Mouse (Mus musculus): ENCODE data around the gene Adcy2. TPM values are rescaled to one million over a fixed set of nuclear protein-coding genes. Genes with fewer than 3 reads are reported as not detected.

The Adcy2 gene
- polyA plus RNA-seq, 1 experiment from 2014 or later: 4.2 TPM

DNA sequence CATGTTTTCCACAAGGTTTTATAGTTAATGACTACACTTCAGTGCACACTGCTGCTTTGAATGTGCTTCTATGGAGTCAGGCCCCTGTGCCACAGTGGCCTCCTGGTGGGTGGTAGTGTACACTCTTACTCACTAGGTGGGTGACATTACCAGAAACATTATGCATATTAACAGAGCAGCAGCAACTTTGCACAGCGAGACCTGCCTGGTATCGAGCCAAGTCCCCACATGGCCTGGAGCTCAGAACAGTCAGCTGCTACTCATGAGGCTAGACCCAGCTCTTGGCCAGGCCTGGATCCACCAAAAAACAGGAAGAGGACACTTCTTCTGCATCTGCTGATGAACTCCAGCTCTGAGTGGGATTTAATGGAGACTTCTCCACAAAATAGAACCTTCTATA is 13.6 kb downstream of the Adcy2 start:
- no peak for ATAC-seq
- H3K9me3 ChIP-seq (ENCODE audit: control insufficient read depth, low read length): no peaks in the 10 kb centered on the region

DNA sequence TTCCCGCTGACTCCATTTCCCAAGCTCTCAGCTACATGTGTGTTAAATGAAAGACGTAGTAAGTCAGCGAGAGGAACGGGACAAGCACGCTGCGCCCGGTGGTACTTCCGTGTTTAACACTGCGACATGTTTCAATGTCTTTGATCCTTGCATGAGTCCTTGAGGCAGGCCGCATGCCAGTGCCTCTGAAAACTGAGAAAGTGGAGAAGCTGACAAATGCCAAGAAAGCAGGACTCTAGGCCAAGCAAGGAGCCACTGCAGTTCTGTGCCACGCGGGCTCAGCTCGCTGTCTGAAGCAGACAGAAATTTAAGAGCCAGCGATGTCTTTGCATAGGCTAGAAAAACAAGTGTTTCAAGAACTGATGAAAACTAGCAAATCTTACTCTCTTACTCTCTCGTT is 15.3 kb downstream of the Adcy2 start:
- WGBS: 86% methylated on average over 15 of the region's 15 CpGs
- Histone ChIP-seq H3K27ac (ENCODE audit: low read length) (no peak overlapping the region), H3K4me3 (replicated peaks; ENCODE audit: low read length) (no peak overlapping the region), H3K36me3 (ENCODE audit: control insufficient read depth, insufficient read depth) (no peaks in the 10 kb centered on the region), H3K9ac (replicated peaks; ENCODE audit: low read depth, low read length) (no peak overlapping the region), H3K4me2 (ENCODE audit: low read length) (no peak overlapping the region), H3K9me3 (ENCODE audit: control insufficient read depth, low read length) (no peaks in the 10 kb centered on the region), H3K27me3 (replicated peaks; ENCODE audit: control insufficient read depth, insufficient read depth, low read length) (no peaks in the 10 kb centered on the region), H3K4me1 (replicated peaks; ENCODE audit: control insufficient read depth, insufficient read depth, low read length) (no peaks in the 10 kb centered on the region)
- ATAC-seq: no peak

More for the DNA sequence above, 13.6 kb downstream of the Adcy2 start:
- 58% methylated on average over 2 of the region's 2 CpGs for WGBS
- Histone ChIP-seq H3K27ac (ENCODE audit: low read length) (no peak overlapping the region), H3K4me3 (replicated peaks; ENCODE audit: low read length) (no peak overlapping the region), H3K4me2 (ENCODE audit: low read length) (no peak overlapping the region), H3K4me1 (replicated peaks; ENCODE audit: control insufficient read depth, insufficient read depth, low read length) (no peaks in the 10 kb centered on the region), H3K9ac (replicated peaks; ENCODE audit: low read depth, low read length) (no peak overlapping the region), H3K36me3 (ENCODE audit: control insufficient read depth, insufficient read depth) (no peaks in the 10 kb centered on the region), H3K27me3 (replicated peaks; ENCODE audit: control insufficient read depth, insufficient read depth, low read length) (no peaks in the 10 kb centered on the region)

DNA sequence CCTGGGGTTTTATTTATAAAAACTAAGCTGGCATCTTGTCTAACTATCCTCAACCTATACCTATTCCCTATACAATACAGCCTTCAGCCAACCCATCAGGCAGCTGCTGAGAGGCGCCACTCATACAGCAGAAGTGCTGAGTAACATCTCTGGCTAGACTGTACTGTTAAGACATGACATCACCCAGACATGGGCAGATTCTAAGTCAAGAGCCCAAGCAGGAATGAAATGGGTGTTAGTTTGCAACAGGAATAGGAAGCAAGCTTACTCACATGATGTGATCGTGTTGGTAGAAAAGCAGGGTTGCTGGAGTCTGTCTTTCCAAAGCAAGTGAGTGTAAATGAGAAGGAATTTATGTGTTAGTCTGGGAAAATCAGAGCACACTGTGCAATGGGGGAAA is 18.3 kb downstream of the Adcy2 start:
- no peaks in the 10 kb centered on the region for H3K9me3 ChIP-seq (ENCODE audit: control insufficient read depth, low read length)
- WGBS: 86% methylated on average over 2 of the region's 2 CpGs
- H3K4me3 ChIP-seq (replicated peaks; ENCODE audit: low read length): no peak overlapping the region

DNA sequence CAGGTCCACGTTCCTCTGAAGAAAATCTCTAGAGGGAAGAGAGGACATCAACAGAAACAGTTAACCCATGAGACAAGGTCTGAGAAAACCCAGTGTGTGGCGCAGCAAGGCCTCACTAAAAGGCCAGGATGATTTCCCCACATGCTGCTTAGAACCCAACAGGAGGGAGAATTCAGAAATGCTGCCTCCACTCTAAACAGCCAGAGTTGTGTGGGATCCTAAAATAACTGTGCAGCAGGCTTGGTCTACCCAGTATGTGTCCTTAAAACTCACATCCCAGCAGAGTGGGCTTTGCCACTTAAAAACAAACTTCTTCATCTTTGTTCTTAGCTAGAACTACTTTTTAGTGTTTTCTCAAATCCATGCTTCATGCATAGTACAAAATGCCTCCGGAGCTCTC is 26.2 kb downstream of the Adcy2 start:
- no peak for ATAC-seq

More for the DNA sequence above, 18.3 kb downstream of the Adcy2 start:
- H3K27ac ChIP-seq (ENCODE audit: low read length): no peak overlapping the region
- H3K4me2 ChIP-seq (ENCODE audit: low read length): no peak overlapping the region
- no peak overlapping the region for H3K9ac ChIP-seq (replicated peaks; ENCODE audit: low read depth, low read length)
- no peaks in the 10 kb centered on the region for H3K27me3 ChIP-seq (replicated peaks; ENCODE audit: control insufficient read depth, insufficient read depth, low read length)
- no peaks in the 10 kb centered on the region for H3K36me3 ChIP-seq (ENCODE audit: control insufficient read depth, insufficient read depth)
- ATAC-seq: no peak
- H3K4me1 ChIP-seq (replicated peaks; ENCODE audit: control insufficient read depth, insufficient read depth, low read length): no peaks in the 10 kb centered on the region

DNA sequence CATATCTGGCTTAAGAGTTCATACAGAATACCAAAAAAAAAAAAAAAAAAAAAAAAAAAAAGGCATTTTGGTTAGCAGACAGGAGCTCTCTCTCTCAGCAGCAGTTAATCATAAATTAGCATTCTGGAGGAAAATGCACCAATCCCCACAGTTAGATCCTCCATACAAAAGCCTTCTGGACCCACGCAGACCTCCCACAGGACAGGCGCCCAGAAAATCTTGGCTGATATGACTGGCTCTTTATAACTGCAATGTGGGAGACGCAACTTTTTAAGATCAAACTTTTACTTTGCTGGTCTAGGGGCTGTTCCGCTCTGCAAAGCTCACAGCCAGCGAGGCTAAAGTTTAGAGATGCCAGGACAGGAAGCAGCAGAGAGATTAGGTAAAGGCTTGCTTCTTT is 37.8 kb downstream of the Adcy2 start:
- no peaks in the 10 kb centered on the region for H3K36me3 ChIP-seq (ENCODE audit: control insufficient read depth, insufficient read depth)
- no peaks in the 10 kb centered on the region for H3K9me3 ChIP-seq (ENCODE audit: control insufficient read depth, low read length)
- no peak overlapping the region for H3K27ac ChIP-seq (ENCODE audit: low read length)
- 70% methylated on average over 5 of the region's 5 CpGs for WGBS
- no peaks in the 10 kb centered on the region for H3K27me3 ChIP-seq (replicated peaks; ENCODE audit: control insufficient read depth, insufficient read depth, low read length)
- H3K4me3 ChIP-seq (replicated peaks; ENCODE audit: low read length): no peak overlapping the region
- no peak overlapping the region for H3K4me2 ChIP-seq (ENCODE audit: low read length)
- H3K4me1 ChIP-seq (replicated peaks; ENCODE audit: control insufficient read depth, insufficient read depth, low read length): no peaks in the 10 kb centered on the region
- no peak overlapping the region for H3K9ac ChIP-seq (replicated peaks; ENCODE audit: low read depth, low read length)
- no peak for ATAC-seq

More for the DNA sequence above, 26.2 kb downstream of the Adcy2 start:
- H3K4me3 ChIP-seq (replicated peaks; ENCODE audit: low read length): no peak overlapping the region
- H3K9me3 ChIP-seq (ENCODE audit: control insufficient read depth, low read length): no peaks in the 10 kb centered on the region
- H3K27me3 ChIP-seq (replicated peaks; ENCODE audit: control insufficient read depth, insufficient read depth, low read length): no peaks in the 10 kb centered on the region
- no peak overlapping the region for H3K4me2 ChIP-seq (ENCODE audit: low read length)
- H3K4me1 ChIP-seq (replicated peaks; ENCODE audit: control insufficient read depth, insufficient read depth, low read length): no peaks in the 10 kb centered on the region
- no peak overlapping the region for H3K27ac ChIP-seq (ENCODE audit: low read length)
- 45% methylated on average over 3 of the region's 3 CpGs for WGBS
- H3K36me3 ChIP-seq (ENCODE audit: control insufficient read depth, insufficient read depth): no peaks in the 10 kb centered on the region
- no peak overlapping the region for H3K9ac ChIP-seq (replicated peaks; ENCODE audit: low read depth, low read length)

DNA sequence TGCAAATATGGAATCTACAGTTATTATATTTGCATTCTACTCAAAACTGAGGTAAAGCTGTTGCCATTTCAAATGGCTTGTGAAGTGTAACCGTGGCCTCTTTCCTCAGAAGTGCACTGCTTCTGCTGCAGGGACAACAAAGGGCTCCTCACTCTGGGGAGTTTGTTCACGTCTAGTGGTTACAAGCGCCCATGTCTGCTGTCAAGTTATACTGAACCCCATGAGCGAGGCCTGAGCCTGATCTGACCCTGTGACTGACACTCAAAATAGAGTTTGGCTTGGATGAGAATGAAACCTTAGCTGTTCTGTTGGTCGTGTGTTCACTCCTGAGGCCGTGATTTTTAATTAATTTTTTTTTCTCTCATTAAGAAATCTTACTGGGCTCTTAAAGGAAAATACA is 38.8 kb downstream of the Adcy2 start:
- no peak for ATAC-seq
- Histone ChIP-seq H3K9me3 (ENCODE audit: control insufficient read depth, low read length) (no peaks in the 10 kb centered on the region), H3K4me3 (replicated peaks; ENCODE audit: low read length) (no peak overlapping the region), H3K4me2 (ENCODE audit: low read length) (no peak overlapping the region), H3K9ac (replicated peaks; ENCODE audit: low read depth, low read length) (no peak overlapping the region), H3K27me3 (replicated peaks; ENCODE audit: control insufficient read depth, insufficient read depth, low read length) (no peaks in the 10 kb centered on the region), H3K4me1 (replicated peaks; ENCODE audit: control insufficient read depth, insufficient read depth, low read length) (no peaks in the 10 kb centered on the region), H3K27ac (ENCODE audit: low read length) (no peak overlapping the region), H3K36me3 (ENCODE audit: control insufficient read depth, insufficient read depth) (no peaks in the 10 kb centered on the region)
- 67% methylated on average over 6 of the region's 6 CpGs for WGBS

DNA sequence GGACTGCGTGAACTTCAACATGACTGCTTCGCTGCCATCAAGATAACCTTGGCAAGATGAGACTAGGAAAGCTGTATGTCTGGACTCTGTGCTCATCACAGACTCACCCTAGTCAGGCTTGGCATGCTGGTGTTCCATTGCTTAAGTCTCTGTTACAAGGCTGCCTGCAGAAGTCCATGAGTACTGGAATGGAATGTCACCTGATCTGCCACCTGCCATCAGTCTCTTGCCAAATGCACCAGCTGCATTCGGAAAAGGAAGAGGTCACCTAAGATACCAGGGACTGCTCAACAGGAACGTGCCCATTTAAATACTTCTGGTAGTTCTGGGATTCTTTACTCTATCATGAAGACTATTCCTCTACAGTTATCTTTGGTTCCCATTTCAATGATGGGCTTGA is 39.9 kb downstream of the Adcy2 start:
- Histone ChIP-seq H3K4me1 (replicated peaks; ENCODE audit: control insufficient read depth, insufficient read depth, low read length) (no peaks in the 10 kb centered on the region), H3K4me2 (ENCODE audit: low read length) (no peak overlapping the region), H3K27me3 (replicated peaks; ENCODE audit: control insufficient read depth, insufficient read depth, low read length) (no peaks in the 10 kb centered on the region), H3K9me3 (ENCODE audit: control insufficient read depth, low read length) (no peaks in the 10 kb centered on the region), H3K4me3 (replicated peaks; ENCODE audit: low read length) (no peak overlapping the region), H3K36me3 (ENCODE audit: control insufficient read depth, insufficient read depth) (no peaks in the 10 kb centered on the region), H3K27ac (ENCODE audit: low read length) (no peak overlapping the region), H3K9ac (replicated peaks; ENCODE audit: low read depth, low read length) (no peak overlapping the region)
- ATAC-seq: no peak
- WGBS: 92% methylated on average over 4 of the region's 4 CpGs

DNA sequence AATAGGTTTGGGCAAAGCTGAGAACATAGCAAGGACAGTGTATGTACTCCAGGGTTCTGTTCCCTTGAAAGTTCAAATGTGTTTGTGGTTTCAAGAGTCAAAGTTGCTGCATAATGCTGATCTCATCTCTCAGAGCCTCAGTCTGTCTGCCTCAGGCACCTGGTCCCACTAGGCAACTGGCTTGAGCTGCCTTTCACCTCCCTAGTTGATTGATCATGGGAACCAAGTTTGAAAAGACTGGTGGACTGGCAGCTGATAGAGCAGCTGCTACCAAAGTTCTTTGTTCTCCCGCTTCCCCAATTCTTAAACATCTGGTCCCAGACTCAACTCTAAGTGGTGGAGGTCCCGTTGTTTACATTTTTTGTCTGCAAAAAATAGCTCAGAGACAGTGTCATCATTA is 56.6 kb downstream of the Adcy2 start:
- Histone ChIP-seq H3K4me3 (replicated peaks; ENCODE audit: low read length) (no peak overlapping the region), H3K27me3 (replicated peaks; ENCODE audit: control insufficient read depth, insufficient read depth, low read length) (no peaks in the 10 kb centered on the region), H3K4me2 (ENCODE audit: low read length) (no peak overlapping the region), H3K27ac (ENCODE audit: low read length) (no peak overlapping the region), H3K4me1 (replicated peaks; ENCODE audit: control insufficient read depth, insufficient read depth, low read length) (no peaks in the 10 kb centered on the region), H3K9ac (replicated peaks; ENCODE audit: low read depth, low read length) (no peak overlapping the region), H3K9me3 (ENCODE audit: control insufficient read depth, low read length) (no peaks in the 10 kb centered on the region), H3K36me3 (ENCODE audit: control insufficient read depth, insufficient read depth) (no peaks in the 10 kb centered on the region)
- WGBS: 69% methylated on average over 2 of the region's 2 CpGs
- no peak for ATAC-seq

DNA sequence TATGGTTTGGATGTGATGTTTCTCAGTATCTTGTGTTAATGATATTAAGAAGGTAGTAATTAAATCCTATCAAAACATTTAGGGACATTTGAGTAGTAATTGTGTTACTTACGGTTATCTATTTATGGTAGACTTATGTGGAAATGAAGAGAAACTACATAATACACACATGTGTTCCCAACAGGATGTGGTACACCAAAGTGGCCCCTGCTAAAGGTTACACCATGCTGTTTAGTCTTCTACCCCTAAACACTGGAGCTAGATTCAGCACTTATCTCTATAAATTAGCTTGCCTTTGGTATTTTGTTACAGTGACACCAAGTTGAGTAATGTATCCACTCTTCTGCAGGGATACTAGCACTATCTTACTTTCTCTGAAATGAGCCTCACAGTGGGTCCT is 57.9 kb downstream of the Adcy2 start:
- H3K27me3 ChIP-seq (replicated peaks; ENCODE audit: control insufficient read depth, insufficient read depth, low read length): no peaks in the 10 kb centered on the region
- ATAC-seq: no peak
- WGBS: 91% methylated on average over 1 of the region's 1 CpGs

DNA sequence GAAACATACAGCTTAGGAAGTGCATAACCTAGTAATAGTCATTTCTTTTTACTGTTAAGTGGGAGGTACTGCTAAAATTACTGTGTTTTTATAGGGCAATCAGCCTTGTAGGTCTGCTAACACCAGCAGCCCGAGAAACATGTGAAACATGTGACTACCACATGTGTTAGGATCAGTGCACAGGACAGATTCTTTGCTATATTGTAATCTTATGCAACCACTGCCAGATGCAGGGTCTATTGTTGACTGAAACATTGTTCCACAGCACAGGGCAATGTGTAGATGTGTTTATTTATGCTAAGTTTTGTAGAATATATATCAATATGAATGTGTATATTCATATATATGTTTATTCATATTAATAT is 67.1 kb downstream of the Adcy2 start:
- no peak for ATAC-seq
- no peak overlapping the region for H3K4me2 ChIP-seq (ENCODE audit: low read length)
- H3K4me1 ChIP-seq (replicated peaks; ENCODE audit: control insufficient read depth, insufficient read depth, low read length): no peaks in the 10 kb centered on the region
- H3K27ac ChIP-seq (ENCODE audit: low read length): no peak overlapping the region
- no peaks in the 10 kb centered on the region for H3K9me3 ChIP-seq (ENCODE audit: control insufficient read depth, low read length)
- H3K4me3 ChIP-seq (replicated peaks; ENCODE audit: low read length): no peak overlapping the region
- H3K9ac ChIP-seq (replicated peaks; ENCODE audit: low read depth, low read length): no peak overlapping the region
- WGBS: 63% methylated on average over 1 of the region's 1 CpGs
- no peaks in the 10 kb centered on the region for H3K27me3 ChIP-seq (replicated peaks; ENCODE audit: control insufficient read depth, insufficient read depth, low read length)
- H3K36me3 ChIP-seq (ENCODE audit: control insufficient read depth, insufficient read depth): no peaks in the 10 kb centered on the region

More for the DNA sequence above, 57.9 kb downstream of the Adcy2 start:
- no peaks in the 10 kb centered on the region for H3K36me3 ChIP-seq (ENCODE audit: control insufficient read depth, insufficient read depth)
- no peak overlapping the region for H3K9ac ChIP-seq (replicated peaks; ENCODE audit: low read depth, low read length)
- no peak overlapping the region for H3K27ac ChIP-seq (ENCODE audit: low read length)
- no peak overlapping the region for H3K4me2 ChIP-seq (ENCODE audit: low read length)
- H3K4me1 ChIP-seq (replicated peaks; ENCODE audit: control insufficient read depth, insufficient read depth, low read length): no peaks in the 10 kb centered on the region
- no peak overlapping the region for H3K4me3 ChIP-seq (replicated peaks; ENCODE audit: low read length)
- no peaks in the 10 kb centered on the region for H3K9me3 ChIP-seq (ENCODE audit: control insufficient read depth, low read length)
